Mouse (Mus musculus) olfactory bulb, adult 2 months (tissue): ENCODE results near the gene Lbx2.

ENCODE experiments used
- CTCF ChIP-seq: fragments of 200-500 bp; IDR thresholded peaks from 2 replicates; pipeline ENCODE4 v1.5.1; 2012; ENCODE audit warnings: low read depth, mild to moderate bottlenecking, low read length, moderate library complexity; ENCODE audit not compliant: insufficient read depth
- POLR2A ChIP-seq: fragments of 200-500 bp; IDR thresholded peaks from 2 replicates; pipeline ENCODE4 v1.6.1; 2012; ENCODE audit warnings: mild to moderate bottlenecking, low read depth, low read length, moderate library complexity; ENCODE audit not compliant: insufficient read depth

DNA sequence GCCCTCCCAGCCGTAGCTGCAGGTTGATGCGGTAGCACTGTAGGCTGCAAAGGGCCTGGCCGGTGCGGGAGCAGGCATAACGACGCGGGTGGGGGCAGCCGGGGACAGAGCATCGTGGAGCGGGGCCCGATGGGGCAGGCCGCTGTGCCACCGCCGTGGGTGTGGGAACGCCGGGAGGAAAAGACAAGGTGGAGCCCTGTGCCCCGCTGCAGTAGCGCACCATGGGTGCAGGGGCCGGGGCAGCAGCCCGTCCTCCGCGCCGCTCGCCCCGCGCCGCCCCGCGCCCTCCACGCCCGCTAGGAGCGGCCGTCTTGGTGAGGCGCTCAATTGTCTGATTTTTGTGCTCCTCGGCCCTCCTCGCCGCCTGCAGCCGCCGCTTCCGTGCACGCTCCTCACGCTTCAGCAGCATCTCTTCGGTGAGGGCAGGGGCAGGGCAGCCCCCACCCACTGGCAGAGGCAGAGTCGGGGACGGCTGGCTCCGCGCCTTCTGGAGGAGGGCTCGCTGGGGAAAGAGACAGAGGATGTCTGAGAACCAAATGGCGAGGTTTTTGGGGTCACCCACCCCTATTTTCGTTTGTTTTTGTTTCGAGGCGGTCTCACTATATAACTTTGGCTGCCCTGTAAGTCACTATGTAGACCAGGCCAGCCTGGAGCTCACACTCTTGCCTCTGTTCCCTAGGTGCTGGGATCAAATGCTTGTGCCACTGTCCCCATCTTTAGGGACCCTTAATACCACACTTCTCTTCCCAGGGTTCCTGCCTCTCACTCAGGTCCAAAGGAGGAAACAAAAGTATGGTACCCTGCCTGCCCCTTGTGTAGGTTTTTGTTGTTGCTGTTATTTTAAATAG is 35.9 kb downstream of the Lbx2 start:
- TF ChIP-seq CTCF (no peak), POLR2A (no peak)
